Mouse (Mus musculus): Measurements from ENCODE around the gene Hsp90ab1. TPM values are rescaled to one million over a fixed set of nuclear protein-coding genes. Genes with fewer than 3 reads are reported as not detected.

Hsp90ab1 gene
- polyA plus RNA-seq, 1 experiment from 2014 or later = 1,571 TPM

DNA sequence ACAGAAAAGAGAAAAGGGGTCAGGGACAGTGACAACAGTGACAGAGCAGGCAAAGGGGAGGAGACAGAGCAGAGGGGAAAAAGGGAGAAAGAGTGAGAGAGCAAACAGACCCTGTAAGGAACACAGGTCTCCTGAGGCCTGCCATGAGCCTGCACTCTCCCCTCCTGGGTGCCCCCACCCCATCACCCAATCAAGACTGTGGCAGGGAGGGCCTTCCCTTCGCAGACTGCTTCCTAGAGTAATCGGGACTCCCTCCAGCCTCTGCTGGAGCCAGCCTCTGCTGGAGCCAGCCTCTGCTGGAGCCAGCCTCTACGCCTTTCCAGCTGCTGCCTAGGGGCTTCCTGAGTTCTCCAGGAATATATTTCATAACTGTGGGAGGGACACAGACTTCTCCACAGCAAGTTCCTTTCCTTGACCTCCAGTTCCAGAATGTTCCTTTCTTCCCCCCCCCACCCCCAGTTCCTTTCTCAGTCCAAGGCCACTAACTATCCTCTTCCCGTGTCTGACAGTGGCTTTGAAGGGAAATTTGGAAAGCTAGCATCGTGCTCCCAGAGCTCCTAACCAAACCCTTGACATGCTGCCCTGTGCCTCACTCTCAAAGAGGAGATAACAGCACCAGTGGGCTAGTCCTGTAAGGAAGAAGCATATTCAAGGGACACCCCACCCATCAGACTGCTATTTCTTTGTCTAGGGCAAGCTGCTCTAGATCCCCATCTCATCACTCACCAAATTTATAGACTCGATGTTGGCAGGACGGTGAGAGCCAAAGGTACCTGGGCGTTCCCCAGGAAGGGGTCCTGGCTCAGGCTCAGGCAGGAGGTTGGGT, 19.7 kb upstream of the Hsp90ab1 start:
- Histone ChIP-seq H3K27me3 (replicated peaks; ENCODE audit: control insufficient read depth, insufficient read depth, low read length) (peaks cover 2% of the 10 kb centered on the region; the same call in 1 of the 2 replicates), H3K36me3 (ENCODE audit: control insufficient read depth, insufficient read depth, low read length) (no peaks in the 10 kb centered on the region), H3K4me1 (ENCODE audit: control insufficient read depth, insufficient read depth, low read depth, low read length) (peaks cover 35% of the 10 kb centered on the region), H3K9me3 (ENCODE audit: control insufficient read depth, low read length) (no peaks in the 10 kb centered on the region), H3K4me3 (ENCODE audit: low read length) (no peak overlapping the region), H3K4me2 (ENCODE audit: low read length) (peak overlapping the region; percentile 16), H3K9ac (ENCODE audit: low read depth, low read length) (peak overlapping the region; percentile 44; the same call in 1 of the 2 replicates), H3K27ac (ENCODE audit: low read depth, low read length) (no peak overlapping the region)
- ATAC-seq = no peak
- 59% methylated on average over 8 of the region's 8 CpGs for WGBS

DNA sequence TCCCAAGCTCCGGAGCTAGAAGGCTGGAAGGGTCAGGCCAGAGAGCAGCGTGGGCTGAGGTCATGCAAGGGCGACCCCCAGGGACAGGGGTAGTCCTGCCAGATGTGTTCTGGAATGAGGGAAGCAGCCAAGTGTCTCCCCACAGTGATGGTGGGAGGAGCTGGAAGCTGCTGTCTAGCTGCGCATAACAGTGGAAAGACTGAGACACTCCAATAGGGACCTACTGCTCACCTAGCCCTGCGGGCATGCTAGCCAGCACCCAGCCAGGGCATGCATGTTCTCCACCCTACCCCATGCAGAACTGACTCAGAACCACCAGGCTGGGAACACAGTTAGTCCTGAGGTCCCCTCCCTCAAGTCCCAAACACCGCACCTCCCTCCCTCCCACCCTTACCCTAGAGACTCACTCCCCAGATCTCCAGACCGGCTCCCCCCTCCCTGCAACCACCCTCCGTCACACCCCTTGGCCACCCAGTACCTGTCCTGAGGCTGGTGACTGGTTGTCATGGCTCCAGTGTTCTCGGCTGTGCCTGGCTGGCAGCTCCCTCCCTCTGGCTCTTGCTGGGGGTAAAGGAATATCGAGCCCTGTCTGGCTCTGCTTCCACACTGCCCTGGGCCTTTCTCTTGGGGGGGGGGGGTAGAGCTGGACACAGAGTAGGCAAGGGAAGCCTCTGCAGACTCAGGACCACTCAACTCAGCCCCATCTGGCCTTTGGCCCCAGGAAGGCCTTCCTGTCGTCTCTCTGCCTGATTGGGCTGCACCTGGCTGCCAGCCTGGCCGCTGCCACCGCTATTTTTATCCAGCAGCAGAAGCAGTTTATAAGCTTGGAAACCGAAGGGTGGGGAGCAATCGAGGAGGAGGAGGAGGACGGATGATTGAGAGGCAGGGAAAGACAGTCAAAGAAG, 18.9 kb upstream of the Hsp90ab1 start:
- Histone ChIP-seq H3K4me1 (ENCODE audit: control insufficient read depth, insufficient read depth, low read depth, low read length) (peaks cover 35% of the 10 kb centered on the region), H3K36me3 (ENCODE audit: control insufficient read depth, insufficient read depth, low read length) (no peaks in the 10 kb centered on the region), H3K4me3 (ENCODE audit: low read length) (no peak overlapping the region), H3K9ac (ENCODE audit: low read depth, low read length) (peak overlapping the region; percentile 44; the same call in 1 of the 2 replicates), H3K9me3 (ENCODE audit: control insufficient read depth, low read length) (no peaks in the 10 kb centered on the region), H3K4me2 (ENCODE audit: low read length) (peak overlapping the region; percentile 16), H3K27me3 (replicated peaks; ENCODE audit: control insufficient read depth, insufficient read depth, low read length) (peaks cover 2% of the 10 kb centered on the region; the same call in 1 of the 2 replicates), H3K27ac (ENCODE audit: low read depth, low read length) (no peak overlapping the region)
- WGBS = 42% methylated on average over 15 of the region's 16 CpGs
- no peak for ATAC-seq

DNA sequence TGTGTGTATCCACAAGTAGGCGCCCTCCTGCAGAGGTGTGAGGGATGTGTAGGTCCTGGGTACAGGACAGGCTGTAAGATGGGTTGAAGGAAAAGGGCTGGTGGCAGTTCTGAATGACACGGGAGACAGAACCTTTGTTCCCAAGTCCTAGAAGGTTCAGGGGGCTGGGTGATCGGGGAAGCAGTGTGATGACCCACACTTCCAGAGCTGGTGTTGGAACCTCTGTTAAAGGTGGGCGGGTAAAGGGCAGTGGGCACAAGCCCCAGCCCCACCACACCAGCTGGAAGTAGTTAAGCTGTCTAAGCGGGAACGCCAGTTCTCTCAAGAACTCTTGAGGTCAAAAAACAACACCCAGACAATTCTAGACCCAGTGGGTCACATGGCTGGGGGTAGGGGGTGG, 17.3 kb upstream of the Hsp90ab1 start:
- peaks cover 2% of the 10 kb centered on the region; the same call in 1 of the 2 replicates for H3K27me3 ChIP-seq (replicated peaks; ENCODE audit: control insufficient read depth, insufficient read depth, low read length)

DNA sequence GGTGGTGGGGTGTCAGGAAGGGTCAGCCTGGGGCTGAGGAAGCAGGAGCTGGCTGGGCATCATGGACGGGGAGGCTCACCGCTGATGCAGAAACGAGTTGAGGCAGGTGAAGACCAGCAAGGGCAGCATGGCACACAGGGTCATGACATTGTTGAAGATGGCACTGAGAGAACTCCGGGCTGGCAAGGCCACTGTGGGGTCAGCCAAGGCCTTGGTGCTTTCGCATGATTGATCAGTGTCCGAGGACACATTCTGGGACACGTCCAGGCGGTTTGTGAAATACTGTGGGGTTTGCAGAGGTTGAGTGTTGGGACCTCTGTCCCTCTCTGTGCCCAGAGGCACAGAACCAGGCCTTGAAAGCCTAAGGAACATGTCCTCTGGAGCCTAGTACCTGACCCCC, 16.8 kb upstream of the Hsp90ab1 start:
- 88% methylated on average over 8 of the region's 8 CpGs for WGBS

More for the DNA sequence above, 17.3 kb upstream of the Hsp90ab1 start:
- ATAC-seq = no peak
- 86% methylated on average over 6 of the region's 6 CpGs for WGBS
- Histone ChIP-seq H3K4me3 (ENCODE audit: low read length) (no peak overlapping the region), H3K9ac (ENCODE audit: low read depth, low read length) (no peak overlapping the region), H3K27ac (ENCODE audit: low read depth, low read length) (no peak overlapping the region), H3K4me1 (ENCODE audit: control insufficient read depth, insufficient read depth, low read depth, low read length) (peaks cover 22% of the 10 kb centered on the region), H3K4me2 (ENCODE audit: low read length) (no peak overlapping the region), H3K36me3 (ENCODE audit: control insufficient read depth, insufficient read depth, low read length) (no peaks in the 10 kb centered on the region), H3K9me3 (ENCODE audit: control insufficient read depth, low read length) (no peaks in the 10 kb centered on the region)

DNA sequence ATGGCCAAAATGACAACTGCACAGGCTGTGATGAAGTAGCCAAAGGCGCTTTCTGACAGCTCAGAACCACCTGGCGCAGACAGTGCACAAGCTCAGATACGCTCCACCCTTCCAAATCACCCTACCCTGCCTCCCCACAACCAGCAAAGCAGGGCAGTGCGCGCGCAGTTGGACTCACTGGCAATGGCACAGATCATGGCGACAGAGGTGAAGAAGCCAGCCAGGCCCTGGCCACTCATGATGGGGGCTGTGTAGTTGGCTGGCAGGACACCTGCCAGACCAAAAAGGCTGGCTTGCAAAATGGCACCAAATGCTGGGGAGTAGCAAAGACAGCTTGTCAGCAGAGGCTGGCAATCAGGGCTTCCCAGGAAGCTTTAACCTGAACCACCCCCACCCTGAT, 16.2 kb upstream of the Hsp90ab1 start:
- Histone ChIP-seq H3K27ac (ENCODE audit: low read depth, low read length) (no peak overlapping the region), H3K9me3 (ENCODE audit: control insufficient read depth, low read length) (no peaks in the 10 kb centered on the region), H3K27me3 (replicated peaks; ENCODE audit: control insufficient read depth, insufficient read depth, low read length) (peaks cover 2% of the 10 kb centered on the region; the same call in 1 of the 2 replicates), H3K9ac (ENCODE audit: low read depth, low read length) (no peak overlapping the region), H3K4me3 (ENCODE audit: low read length) (no peak overlapping the region), H3K4me2 (ENCODE audit: low read length) (no peak overlapping the region), H3K4me1 (ENCODE audit: control insufficient read depth, insufficient read depth, low read depth, low read length) (peaks cover 25% of the 10 kb centered on the region), H3K36me3 (ENCODE audit: control insufficient read depth, insufficient read depth, low read length) (no peaks in the 10 kb centered on the region)
- 95% methylated on average over 7 of the region's 7 CpGs for WGBS
- ATAC-seq = no peak

More for the DNA sequence above, 16.8 kb upstream of the Hsp90ab1 start:
- Histone ChIP-seq H3K9ac (ENCODE audit: low read depth, low read length) (no peak overlapping the region), H3K4me2 (ENCODE audit: low read length) (no peak overlapping the region), H3K4me3 (ENCODE audit: low read length) (no peak overlapping the region), H3K4me1 (ENCODE audit: control insufficient read depth, insufficient read depth, low read depth, low read length) (peaks cover 25% of the 10 kb centered on the region), H3K27me3 (replicated peaks; ENCODE audit: control insufficient read depth, insufficient read depth, low read length) (peaks cover 2% of the 10 kb centered on the region; the same call in 1 of the 2 replicates), H3K36me3 (ENCODE audit: control insufficient read depth, insufficient read depth, low read length) (no peaks in the 10 kb centered on the region), H3K9me3 (ENCODE audit: control insufficient read depth, low read length) (no peaks in the 10 kb centered on the region), H3K27ac (ENCODE audit: low read depth, low read length) (no peak overlapping the region)
- no peak for ATAC-seq

DNA sequence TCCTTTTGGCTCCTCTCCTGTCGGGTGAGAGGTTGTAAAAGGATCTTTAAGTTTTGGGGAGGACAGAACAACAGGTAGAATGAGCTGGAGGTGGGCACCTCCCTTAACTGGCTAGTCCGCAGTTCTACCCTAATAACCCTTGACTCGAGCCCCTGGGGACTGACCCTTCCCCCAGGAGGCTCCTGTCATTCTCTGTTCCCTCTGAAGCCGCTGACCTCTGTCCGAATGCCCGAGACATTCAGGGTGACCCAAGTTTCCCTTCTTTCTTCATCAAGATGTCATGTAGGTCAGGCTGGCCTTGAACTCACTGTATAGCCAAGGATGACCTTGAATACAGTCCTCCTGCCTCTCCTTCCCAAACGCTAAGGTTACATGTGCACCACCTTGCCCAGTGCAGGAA, 15.3 kb upstream of the Hsp90ab1 start:
- ATAC-seq = no peak

DNA sequence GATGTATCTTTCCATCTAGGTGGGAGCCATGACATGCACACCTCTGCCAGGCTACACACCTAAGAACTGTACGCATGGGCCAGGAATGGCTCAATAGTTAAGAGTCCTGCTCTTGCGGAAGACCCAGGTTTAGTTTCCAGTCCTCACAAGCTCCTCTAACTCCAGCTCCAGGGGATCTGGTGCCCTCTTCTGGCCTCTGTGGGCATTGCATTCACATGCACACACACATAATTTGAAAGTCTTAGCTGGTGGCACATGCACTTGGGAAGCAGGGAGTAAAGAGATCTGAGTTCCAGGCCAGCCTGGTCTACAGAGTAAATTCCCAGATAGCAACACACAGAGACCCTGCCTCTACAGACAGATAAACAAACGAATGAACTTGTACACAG, 13.4 kb upstream of the Hsp90ab1 start:
- Histone ChIP-seq H3K36me3 (ENCODE audit: control insufficient read depth, insufficient read depth, low read length) (no peaks in the 10 kb centered on the region), H3K9ac (ENCODE audit: low read depth, low read length) (no peak overlapping the region), H3K4me3 (ENCODE audit: low read length) (no peak overlapping the region), H3K9me3 (ENCODE audit: control insufficient read depth, low read length) (no peaks in the 10 kb centered on the region), H3K27me3 (replicated peaks; ENCODE audit: control insufficient read depth, insufficient read depth, low read length) (no peaks in the 10 kb centered on the region), H3K27ac (ENCODE audit: low read depth, low read length) (no peak overlapping the region), H3K4me1 (ENCODE audit: control insufficient read depth, insufficient read depth, low read depth, low read length) (peaks cover 12% of the 10 kb centered on the region), H3K4me2 (ENCODE audit: low read length) (no peak overlapping the region)
- ATAC-seq = no peak
- WGBS = 98% methylated on average over 3 of the region's 3 CpGs

More for the DNA sequence above, 15.3 kb upstream of the Hsp90ab1 start:
- no peak overlapping the region for H3K9ac ChIP-seq (ENCODE audit: low read depth, low read length)
- no peak overlapping the region for H3K27ac ChIP-seq (ENCODE audit: low read depth, low read length)
- no peaks in the 10 kb centered on the region for H3K27me3 ChIP-seq (replicated peaks; ENCODE audit: control insufficient read depth, insufficient read depth, low read length)
- no peak overlapping the region for H3K4me3 ChIP-seq (ENCODE audit: low read length)
- WGBS = 94% methylated on average over 7 of the region's 7 CpGs
- H3K4me2 ChIP-seq (ENCODE audit: low read length) = no peak overlapping the region
- no peaks in the 10 kb centered on the region for H3K9me3 ChIP-seq (ENCODE audit: control insufficient read depth, low read length)
- no peaks in the 10 kb centered on the region for H3K36me3 ChIP-seq (ENCODE audit: control insufficient read depth, insufficient read depth, low read length)
- H3K4me1 ChIP-seq (ENCODE audit: control insufficient read depth, insufficient read depth, low read depth, low read length) = peaks cover 22% of the 10 kb centered on the region

DNA sequence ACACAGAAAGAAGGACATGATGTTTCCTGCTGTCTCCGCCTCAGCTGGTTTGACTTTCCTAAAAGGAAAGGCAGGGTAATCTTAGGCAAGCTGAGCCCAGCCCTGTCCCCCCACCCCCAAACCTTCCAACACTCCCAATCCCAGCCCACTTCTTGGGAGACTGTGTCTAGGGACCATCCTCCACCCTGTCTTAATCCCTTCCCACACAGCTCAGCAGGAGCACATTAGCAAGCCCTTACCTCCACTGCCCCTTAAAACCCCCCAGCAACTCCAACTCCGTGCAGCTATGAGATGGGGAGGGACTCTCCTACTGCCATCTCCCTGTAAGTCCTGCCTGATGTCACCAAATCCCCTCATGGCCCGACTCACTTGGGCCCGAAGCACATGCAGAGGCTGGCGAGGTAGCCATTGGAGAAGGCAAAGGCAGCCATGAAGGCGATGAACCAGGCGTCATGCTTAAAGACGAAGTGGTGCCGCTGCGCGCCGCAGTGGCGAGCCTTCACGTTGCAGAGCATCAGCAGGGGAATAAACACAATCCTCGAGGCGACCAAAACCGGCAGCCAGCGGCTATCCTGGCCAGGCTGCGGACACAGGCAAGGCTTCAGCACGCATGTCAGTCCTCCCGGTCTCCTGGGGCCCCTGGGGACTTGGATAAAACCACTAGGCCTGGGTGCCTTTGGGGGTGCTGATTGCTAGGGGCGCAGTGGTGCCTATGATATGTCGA, 12.8 kb upstream of the Hsp90ab1 start:
- Histone ChIP-seq H3K9ac (ENCODE audit: low read depth, low read length) (no peak overlapping the region), H3K4me3 (ENCODE audit: low read length) (no peak overlapping the region), H3K36me3 (ENCODE audit: control insufficient read depth, insufficient read depth, low read length) (no peaks in the 10 kb centered on the region), H3K9me3 (ENCODE audit: control insufficient read depth, low read length) (no peaks in the 10 kb centered on the region), H3K4me1 (ENCODE audit: control insufficient read depth, insufficient read depth, low read depth, low read length) (peaks cover 14% of the 10 kb centered on the region), H3K4me2 (ENCODE audit: low read length) (no peak overlapping the region), H3K27ac (ENCODE audit: low read depth, low read length) (peak overlapping the region; percentile 76), H3K27me3 (replicated peaks; ENCODE audit: control insufficient read depth, insufficient read depth, low read length) (no peaks in the 10 kb centered on the region)
- no peak for ATAC-seq
- WGBS = 69% methylated on average over 23 of the region's 23 CpGs
